In genomic region chr5:137530588-137531413, GRCm38 (mm10) we compare ENCODE assay signal across 1 mouse cellular context.
TF ChIP-seq lines count a peak whose summit lies in the region.

No protein-coding gene starts in this region.

TF ChIP-seq in C2C12, 6 proteins besides CTCF, POLR2A, EP300 and RAD21:
- no peak for TF ChIP-seq MAX (IDR thresholded peaks at IDR 0.05)
- no peak for TF ChIP-seq USF1 (IDR thresholded peaks at IDR 0.05; ENCODE audit: low read depth)
- TF ChIP-seq CEBPB (IDR thresholded peaks at IDR 0.05; ENCODE audit: low read depth): no peak
- no peak for TF ChIP-seq FOSL1 (IDR thresholded peaks at IDR 0.05; ENCODE audit: insufficient read depth, low read length, poor library complexity, severe bottlenecking)
- TF ChIP-seq MYOD1 (IDR thresholded peaks at IDR 0.05; ENCODE audit: control insufficient read depth, insufficient read length, low read depth): no peak
- no peak for TF ChIP-seq MYOG (IDR thresholded peaks at IDR 0.05; ENCODE audit: control insufficient read depth, extremely low read depth, insufficient read length)
